Mouse (Mus musculus) testis, postnatal 14 days (tissue): ENCODE measurements around the gene Fgfr2.
"Not testable (repeated sequence)": the region's sequence is repeated elsewhere in the genome, so short reads cannot be mapped to it uniquely, and the experiment has no call there.

Source experiments
- DNase-seq: peaks from one replicate; pipeline ENCODE4 v3.0.0; 2021; ENCODE audit warnings: low spot score

Gene Fgfr2

DNA sequence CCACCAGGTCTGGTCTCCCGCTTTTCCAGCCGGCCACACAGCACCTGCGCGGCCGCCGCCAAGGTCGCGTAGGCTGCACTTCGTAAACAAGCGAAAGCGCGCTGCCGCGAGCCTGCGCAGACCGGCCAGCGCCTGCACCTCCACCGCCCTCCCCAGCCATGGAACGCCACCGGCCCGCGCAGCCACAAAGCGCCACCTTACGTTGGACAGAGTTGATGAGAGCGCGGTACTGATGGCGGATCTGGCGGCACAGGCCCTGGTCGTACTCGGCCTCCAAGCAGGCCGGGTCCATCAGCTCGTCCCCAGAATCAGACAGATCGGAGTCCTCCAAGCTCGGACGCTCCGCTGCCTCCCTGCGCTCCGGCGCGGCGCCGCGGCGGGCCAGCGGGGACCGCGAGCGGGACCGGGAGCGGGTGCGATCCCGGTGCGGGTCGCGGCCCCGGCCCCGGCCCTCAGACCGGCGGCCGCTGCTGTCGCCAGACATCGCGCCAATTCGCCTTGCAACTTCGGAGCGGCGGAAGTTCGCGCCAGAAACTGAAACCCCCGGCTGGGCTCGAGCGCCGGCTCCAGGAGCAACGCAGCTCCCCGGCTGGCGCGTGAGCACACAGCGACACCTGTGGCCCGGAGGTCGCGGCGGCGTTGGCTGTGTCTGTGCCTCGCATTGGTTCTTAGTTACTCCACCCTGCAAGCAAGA, 2576.2 kb downstream of the Fgfr2 start:
- DNase-seq: peak; percentile 89

DNA sequence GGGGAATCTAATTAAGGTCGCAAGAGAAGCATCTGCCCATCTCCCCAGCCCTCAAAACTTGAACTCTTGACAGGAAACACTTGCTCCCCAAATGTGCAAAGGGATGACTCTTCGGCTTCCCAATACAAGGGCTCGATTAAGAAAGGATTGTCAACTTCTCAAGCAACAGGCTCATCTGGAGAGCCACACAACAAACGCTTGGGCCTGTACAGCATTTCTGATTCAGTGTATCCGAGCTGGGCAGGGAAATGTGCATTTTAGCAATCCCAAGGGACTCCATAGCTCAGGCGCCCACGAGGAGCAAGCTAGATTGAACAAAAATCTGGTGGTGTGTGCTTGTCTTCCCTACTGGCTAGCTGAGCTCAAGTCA, 2576.7 kb downstream of the Fgfr2 start:
- DNase-seq: no peak

DNA sequence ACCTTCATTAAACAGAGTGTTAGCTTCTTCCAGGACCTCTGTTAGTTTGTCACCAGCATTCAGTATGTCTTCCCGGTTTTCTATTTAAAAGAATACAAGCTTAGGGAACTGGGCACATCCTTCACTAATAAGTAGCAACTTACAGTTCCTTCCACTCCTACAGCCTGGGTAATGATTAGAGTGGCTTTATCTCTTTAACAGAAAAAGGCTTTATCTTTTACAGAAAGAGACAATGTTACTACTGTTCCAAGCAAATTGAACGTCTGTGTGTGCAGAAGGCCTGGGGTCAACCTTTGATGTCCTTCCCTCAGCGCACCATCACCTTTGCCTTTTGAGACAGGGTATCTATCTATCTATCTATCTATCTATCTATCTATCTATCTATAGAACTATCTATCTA, 2577.3 kb downstream of the Fgfr2 start:
- DNase-seq: peak; percentile 31

DNA sequence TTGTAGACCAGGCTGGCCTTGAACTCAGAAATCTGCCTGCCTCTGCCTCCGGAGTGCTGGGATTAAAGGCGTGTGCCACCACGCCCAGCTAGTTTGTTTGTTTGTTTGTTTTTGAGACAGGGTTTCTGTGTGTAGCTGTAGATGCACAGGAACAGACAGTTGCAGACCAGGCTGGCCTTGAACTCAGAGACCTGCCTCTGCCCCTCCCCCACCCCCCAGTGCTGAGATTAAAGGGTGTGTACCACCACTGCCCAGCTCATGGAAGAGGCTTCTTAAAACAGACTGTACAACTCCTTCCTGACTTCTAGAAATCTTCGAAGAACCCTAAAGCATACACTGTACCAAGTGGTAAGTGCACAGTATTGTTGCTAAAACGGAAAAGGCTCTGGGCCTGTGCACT, 2577.7 kb downstream of the Fgfr2 start:
- DNase-seq: no peak

DNA sequence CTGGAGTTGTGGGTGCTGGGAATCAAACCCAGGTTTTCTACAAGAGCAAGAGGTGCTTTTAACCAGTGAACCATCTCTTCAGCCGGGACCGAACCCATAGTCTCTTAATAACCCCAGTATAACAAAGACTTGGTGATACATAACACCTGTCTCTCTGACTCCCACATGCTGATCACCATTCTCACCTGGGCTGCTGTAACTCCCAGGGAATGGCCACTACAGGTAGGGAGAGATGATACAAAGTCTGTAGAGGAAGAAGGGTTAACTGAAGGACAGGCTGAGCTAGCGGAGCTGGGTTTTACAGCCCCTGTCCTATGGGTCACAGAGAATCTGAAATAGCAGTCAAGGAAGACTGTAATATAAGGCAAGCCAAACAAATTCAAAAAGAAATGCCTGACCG, 2580.0 kb downstream of the Fgfr2 start:
- DNase-seq: no peak

DNA sequence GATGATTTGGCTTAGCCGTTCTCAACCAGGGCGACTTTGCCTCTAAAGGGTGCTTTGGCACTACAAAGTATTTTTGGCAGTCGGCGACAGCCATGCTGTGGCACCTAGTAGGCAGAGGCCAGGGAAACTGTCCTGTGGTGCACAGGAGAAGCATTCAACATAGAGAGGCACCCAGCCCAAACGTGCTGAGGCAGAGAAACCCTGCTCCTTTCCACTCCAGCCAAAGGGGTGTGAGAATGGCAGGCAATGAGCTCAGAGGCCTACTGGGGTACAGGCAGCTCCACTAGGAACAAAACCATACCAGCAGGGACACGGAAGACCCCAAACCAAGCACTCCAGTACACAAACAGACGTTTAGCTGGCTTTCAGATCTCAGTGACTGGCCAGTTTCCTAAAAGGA, 2583.0 kb downstream of the Fgfr2 start:
- DNase-seq: no peak

DNA sequence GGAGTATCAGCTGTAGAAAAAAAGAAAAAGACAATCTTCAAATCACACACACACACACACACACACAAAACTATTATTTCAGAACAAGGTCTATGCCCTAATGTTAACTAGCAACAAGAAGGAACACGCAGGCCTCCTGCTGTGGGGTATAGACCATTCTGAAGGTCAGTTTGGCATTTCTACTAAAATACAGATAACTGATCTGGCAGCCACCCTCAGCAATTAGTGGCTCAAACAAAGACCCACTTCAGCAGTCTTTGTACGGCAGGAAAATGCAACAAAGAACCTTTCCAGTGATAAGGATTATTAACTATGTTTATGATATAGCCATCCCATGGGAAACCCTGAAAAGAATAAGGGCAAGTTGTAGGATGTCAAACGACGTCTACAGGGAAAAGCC, 2586.1 kb downstream of the Fgfr2 start:
- peak; percentile 73 for DNase-seq

- no peak for DNase-seq
Observed at GRCm38 (mm10) chr7:130535174-130535573, 2588.0 kb downstream of the Fgfr2 start.

- peak; percentile 75 for DNase-seq
Observed at GRCm38 (mm10) chr7:130533316-130534260, 2589.6 kb downstream of the Fgfr2 start.

GRCm38 (mm10) chr7:130531138-130531537, 2592.0 kb downstream of the Fgfr2 start:
- DNase-seq: not testable (repeated sequence)

DNA sequence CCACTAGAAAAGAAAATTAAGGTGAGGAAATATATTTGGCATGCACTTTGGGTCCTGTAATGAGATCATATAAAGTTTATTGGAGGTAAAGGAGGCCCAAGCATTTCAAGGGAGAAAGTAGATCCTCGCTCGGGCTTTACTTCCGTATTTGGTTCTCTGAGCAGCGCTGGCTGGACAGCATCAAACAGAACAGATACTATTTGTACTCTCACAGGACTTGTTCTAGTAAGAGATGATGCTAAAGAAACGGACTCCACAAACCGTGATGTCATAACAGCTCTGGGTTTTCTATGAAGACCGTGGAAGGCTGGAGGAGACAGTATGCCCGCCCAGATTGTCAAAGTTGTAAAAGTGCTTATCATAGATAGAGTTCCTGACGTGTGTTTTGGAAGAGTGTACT, 2595.8 kb downstream of the Fgfr2 start:
- DNase-seq: no peak

DNA sequence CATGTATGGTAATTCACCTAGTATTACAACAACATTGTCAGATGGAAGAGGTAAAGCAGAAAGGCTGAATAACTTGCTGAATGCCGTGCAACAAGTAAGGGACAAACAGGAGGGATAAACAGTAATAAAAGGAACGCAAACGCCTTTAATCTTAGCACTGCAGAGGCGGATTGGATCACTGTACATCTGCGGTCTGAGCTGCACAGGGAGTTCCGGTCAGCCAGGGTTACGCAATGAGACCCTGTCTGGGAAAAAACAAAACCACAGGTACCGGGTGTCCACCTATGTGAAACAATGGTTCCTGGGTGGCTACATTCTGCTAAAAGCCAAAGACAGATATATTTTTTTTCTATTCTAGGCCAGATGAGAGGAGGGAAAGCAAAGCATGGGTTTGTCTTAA, 2599.7 kb downstream of the Fgfr2 start:
- no peak for DNase-seq

DNA sequence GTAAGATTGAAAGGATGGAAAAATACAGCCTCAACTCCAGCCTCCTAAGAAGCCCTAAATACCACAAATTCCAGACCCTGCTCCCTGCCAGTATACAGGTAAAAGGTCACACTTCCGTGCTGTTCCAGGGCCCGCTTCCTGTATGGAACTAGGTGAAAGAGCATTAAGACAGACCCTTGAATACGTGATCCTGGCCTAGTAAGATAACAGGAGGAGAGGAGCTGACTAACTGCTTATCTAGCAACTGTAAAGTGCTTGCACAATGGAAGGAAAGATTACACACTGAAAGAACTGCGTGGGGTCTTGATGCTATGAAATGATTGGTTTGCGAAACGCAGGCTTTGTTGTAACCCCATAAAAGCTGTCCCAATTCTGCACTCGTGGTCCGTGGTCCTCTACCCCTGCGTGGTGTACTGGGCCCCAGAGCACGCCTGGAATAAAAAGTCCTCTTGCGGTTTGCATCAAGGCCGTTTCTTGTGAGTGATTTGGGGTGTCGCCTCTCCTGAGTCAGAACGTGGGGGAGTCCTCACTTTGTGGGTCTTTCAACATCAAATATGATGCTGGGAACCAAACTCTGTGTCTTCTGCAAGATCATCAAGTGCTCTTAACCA, 2602.2 kb downstream of the Fgfr2 start:
- no peak for DNase-seq

- DNase-seq: no peak
Observed at GRCm38 (mm10) chr7:130520049-130520425, 2603.1 kb downstream of the Fgfr2 start, which contains the start of gene Ate1. Ate1 (minus strand) TSS chr7:130520369.

- DNase-seq: peak; percentile 97
Observed at GRCm38 (mm10) chr7:130519096-130520048, 2603.8 kb downstream of the Fgfr2 start.

- no peak for DNase-seq
Observed at GRCm38 (mm10) chr7:130518213-130519095, 2604.7 kb downstream of the Fgfr2 start.

DNA sequence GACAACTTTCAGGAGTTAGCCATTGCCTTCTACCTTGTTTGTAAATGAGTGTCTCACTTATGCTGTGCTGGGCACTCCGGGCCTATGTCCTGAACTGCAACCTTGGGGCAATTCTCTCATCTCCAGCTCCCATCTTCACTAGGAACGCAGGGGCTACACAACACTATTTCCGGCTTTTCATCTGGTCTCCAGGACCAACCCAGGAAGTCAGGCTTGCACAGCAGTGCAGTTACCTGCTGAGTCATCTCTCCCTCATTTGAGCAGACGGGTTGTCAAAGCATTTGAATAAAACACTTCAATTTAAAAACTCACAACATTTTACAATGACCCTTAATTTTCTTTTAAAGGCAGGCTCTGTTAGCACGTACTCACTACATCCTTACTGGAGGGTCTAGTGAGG, 2612.9 kb downstream of the Fgfr2 start:
- no peak for DNase-seq

- no peak for DNase-seq
Observed at GRCm38 (mm10) chr7:130503006-130503405, 2620.1 kb downstream of the Fgfr2 start.

GRCm38 (mm10) chr7:130501499-130501898, 2621.7 kb downstream of the Fgfr2 start:
- no peak for DNase-seq

DNA sequence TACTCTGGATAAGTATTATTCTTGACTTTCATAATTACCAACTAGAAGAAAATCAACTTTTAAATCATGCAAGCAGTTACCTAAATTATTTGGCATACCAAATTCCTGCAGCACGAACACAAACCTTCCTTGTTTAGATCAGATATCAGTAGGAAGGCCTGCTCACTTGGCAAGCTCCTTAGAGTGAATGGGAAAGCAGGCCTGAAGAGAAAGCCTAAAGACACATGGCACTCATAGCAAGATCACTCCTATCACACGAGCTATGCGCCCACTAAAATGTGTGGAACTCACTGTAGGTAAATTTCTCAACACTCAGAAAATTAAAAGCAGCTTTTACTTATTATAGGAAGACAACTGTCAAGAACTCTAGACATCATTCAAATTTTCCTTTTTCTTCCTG, 2629.8 kb downstream of the Fgfr2 start:
- DNase-seq: no peak

DNA sequence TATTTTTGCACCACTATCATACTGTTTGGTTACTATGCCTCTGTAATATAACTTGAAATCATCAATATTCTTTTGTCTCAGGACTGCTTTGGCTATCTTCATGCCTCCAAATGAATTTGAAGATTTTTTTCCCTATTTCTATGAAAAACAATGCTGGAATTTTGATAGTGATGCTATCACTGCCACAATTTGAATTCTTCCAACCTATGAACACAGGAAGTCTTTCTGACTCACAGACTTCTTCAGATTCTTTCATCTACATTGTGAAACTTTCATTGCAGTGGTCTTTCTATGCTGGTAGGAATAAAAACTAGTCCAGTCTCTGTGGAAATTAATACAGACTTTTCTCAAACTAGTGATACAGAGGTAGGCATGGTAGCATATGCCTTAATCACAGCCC, 2631.1 kb downstream of the Fgfr2 start:
- no peak for DNase-seq
